Mouse (Mus musculus) C2C12 (cell line): ENCODE results near the gene Fam222b. TPM values are rescaled to one million over a fixed set of nuclear protein-coding genes. Genes with fewer than 3 reads are reported as not detected.

ENCODE experiments used
- H3K27me3 ChIP-seq: one replicate; pipeline ENCODE4 v1.6.1; 2011; ENCODE audit not compliant: control insufficient read depth, insufficient read depth, insufficient read length
- H3K36me3 ChIP-seq: one replicate; pipeline ENCODE4 v1.6.1; 2011; ENCODE audit not compliant: control insufficient read depth, insufficient read depth
- H3K4me3 ChIP-seq: one replicate; pipeline ENCODE4 v1.5.1; 2011; ENCODE audit warnings: mild to moderate bottlenecking, control low read depth; ENCODE audit not compliant: poor library complexity, insufficient read depth, severe bottlenecking
- H3K79me2 ChIP-seq: one replicate; pipeline ENCODE4 v1.6.1; 2011; ENCODE audit not compliant: control insufficient read depth, insufficient read depth
- H3K79me3 ChIP-seq: one replicate; pipeline ENCODE4 v1.6.1; 2011; ENCODE audit warnings: low read depth, control low read depth
- H3ac ChIP-seq: one replicate; pipeline ENCODE3; 2011; ENCODE audit warnings: low read depth; ENCODE audit not compliant: control insufficient read depth, insufficient read length
- CEBPB ChIP-seq: IDR thresholded peaks from one replicate; pipeline ENCODE4 v1.6.1; 2011; ENCODE audit warnings: low read depth, mild to moderate bottlenecking, control low read depth, moderate library complexity
- CTCF ChIP-seq: IDR thresholded peaks from one replicate; pipeline ENCODE4 v1.5.1; 2011; ENCODE audit not compliant: control insufficient read depth, insufficient read depth, insufficient read length
- FOSL1 ChIP-seq: IDR thresholded peaks from one replicate; pipeline ENCODE4 v1.8.0; 2011; ENCODE audit warnings: mild to moderate bottlenecking, low read length; ENCODE audit not compliant: poor library complexity, insufficient read depth, severe bottlenecking
- MAX ChIP-seq: IDR thresholded peaks from one replicate; pipeline ENCODE4 v1.6.1; 2011; ENCODE audit warnings: mild to moderate bottlenecking, control low read depth
- MYOD1 ChIP-seq: IDR thresholded peaks from one replicate; pipeline ENCODE4 v1.6.1; 2011; ENCODE audit warnings: low read depth; ENCODE audit not compliant: control insufficient read depth, insufficient read length
- MYOG ChIP-seq: IDR thresholded peaks from one replicate; pipeline ENCODE4 v1.6.1; 2011; ENCODE audit not compliant: control insufficient read depth, insufficient read length; ENCODE audit errors: extremely low read depth
- USF1 ChIP-seq: IDR thresholded peaks from one replicate; pipeline ENCODE4 v1.6.1; 2011; ENCODE audit warnings: low read depth, mild to moderate bottlenecking, control low read depth, moderate library complexity
- polyA plus RNA-seq: library from polyadenylated mRNA; unstranded; fragments of >200 nt; fragmentation: generic; extraction: Trizol; gene quantifications from one replicate; pipeline ENCODE4 v1.2.1, GENCODE M21; 2012; ENCODE audit warnings: missing spikeins

Gene Fam222b
- polyA plus RNA-seq, 1 experiment: 12.2 TPM

GRCm38 (mm10) chr11:78174506-78174905, 80.0 kb downstream of the Fam222b start:
- Histone ChIP-seq H3K4me3 (no peak overlapping the region), H3K79me2 (peaks cover 2% of the 10 kb centered on the region), H3K27me3 (no peaks in the 10 kb centered on the region), H3ac (no peak overlapping the region), H3K36me3 (peaks cover 16% of the 10 kb centered on the region), H3K79me3 (no peaks in the 10 kb centered on the region)
- TF ChIP-seq FOSL1 (no peak), MYOG (no peak), CTCF (no peak), MYOD1 (no peak), USF1 (no peak), MAX (no peak), CEBPB (no peak)

- H3K36me3 ChIP-seq: peaks cover 29% of the 10 kb centered on the region
- peak overlapping the region; percentile 56 for H3K4me3 ChIP-seq
- no peak overlapping the region for H3ac ChIP-seq
- H3K79me2 ChIP-seq: peaks cover 16% of the 10 kb centered on the region
- H3K79me3 ChIP-seq: peaks cover 4% of the 10 kb centered on the region
- no peaks in the 10 kb centered on the region for H3K27me3 ChIP-seq
- TF ChIP-seq CTCF (no peak), CEBPB (no peak), USF1 (no peak), MAX (no peak), MYOD1 (no peak), FOSL1 (no peak), MYOG (no peak)
Observed at GRCm38 (mm10) chr11:78175771-78176401, 81.4 kb downstream of the Fam222b start.

- Histone ChIP-seq H3K27me3 (no peaks in the 10 kb centered on the region), H3K79me2 (peaks cover 21% of the 10 kb centered on the region), H3K36me3 (peaks cover 35% of the 10 kb centered on the region), H3K4me3 (peak within 1 kb of the TSS; percentile 56), H3K79me3 (peaks cover 9% of the 10 kb centered on the region), H3ac (peak within 1 kb of the TSS; percentile 72)
- TF ChIP-seq MAX: peak; percentile 47
- TF ChIP-seq MYOD1: no peak
Observed at GRCm38 (mm10) chr11:78176402-78176862, 82.0 kb downstream of the Fam222b start, which contains the start of the genes Nek8 and Tlcd1. TSS of gene Nek8 (minus strand) at chr11:78176675. TSS of gene Tlcd1 (plus strand) at chr11:78176711.

GRCm38 (mm10) chr11:78176905-78177331, 82.5 kb downstream of the Fam222b start:
- Histone ChIP-seq H3ac (peak overlapping the region; percentile 61), H3K36me3 (peaks cover 35% of the 10 kb centered on the region), H3K79me2 (peaks cover 26% of the 10 kb centered on the region), H3K27me3 (no peaks in the 10 kb centered on the region), H3K79me3 (peaks cover 14% of the 10 kb centered on the region), H3K4me3 (peak overlapping the region; percentile 56)
- TF ChIP-seq USF1: no peak
- TF ChIP-seq MAX: no peak
- TF ChIP-seq MYOG: no peak
- no peak for TF ChIP-seq FOSL1
- TF ChIP-seq MYOD1: no peak
- no peak for TF ChIP-seq CTCF
- TF ChIP-seq CEBPB: no peak

- H3ac ChIP-seq: peak overlapping the region; percentile 61
- TF ChIP-seq CEBPB: no peak
- no peak for TF ChIP-seq MAX
- TF ChIP-seq USF1: no peak
- no peak for TF ChIP-seq FOSL1
- no peak for TF ChIP-seq MYOD1
- no peak for TF ChIP-seq CTCF
- no peak for TF ChIP-seq MYOG
- H3K4me3 ChIP-seq: peak overlapping the region; percentile 56
- H3K79me2 ChIP-seq: peaks cover 31% of the 10 kb centered on the region
- peaks cover 38% of the 10 kb centered on the region for H3K36me3 ChIP-seq
- peaks cover 19% of the 10 kb centered on the region for H3K79me3 ChIP-seq
- H3K27me3 ChIP-seq: no peaks in the 10 kb centered on the region
Observed at GRCm38 (mm10) chr11:78177437-78177836, 83.0 kb downstream of the Fam222b start.
